Mouse (Mus musculus) stomach, postnatal 0 days (tissue): Measurements from ENCODE around the gene Wwtr1.

Experiments
- CTCF ChIP-seq: IDR thresholded peaks from 2 replicates; pipeline ENCODE4 v1.5.1; 2016; ENCODE audit warnings: antibody characterized with exemption, low read depth, mild to moderate bottlenecking, moderate library complexity
- EP300 ChIP-seq: optimal IDR thresholded peaks from 2 replicates; pipeline ENCODE3; 2016; ENCODE audit warnings: antibody characterized with exemption

DNA sequence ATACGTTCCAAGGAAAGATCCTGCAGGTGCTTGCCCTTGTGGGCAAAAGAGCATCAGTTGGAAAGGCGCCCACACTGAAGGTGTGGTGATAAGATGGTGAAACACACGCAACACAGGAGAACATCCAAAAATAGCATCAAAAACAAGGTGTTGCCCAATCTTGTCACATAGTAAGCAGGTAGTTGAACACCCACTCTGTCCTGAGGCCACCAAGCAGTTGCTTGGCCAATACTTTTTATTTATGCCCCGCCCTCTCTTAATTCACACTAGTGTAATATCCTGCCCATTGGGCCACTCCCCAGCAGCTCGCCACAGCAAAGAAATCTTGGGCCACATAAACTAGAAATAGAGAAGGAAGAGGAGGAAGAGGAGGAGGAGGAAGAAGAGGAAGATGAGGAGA is 22.6 kb downstream of the Wwtr1 start:
- no peak for TF ChIP-seq CTCF
- no peak for TF ChIP-seq EP300
